Mouse (Mus musculus) inflammation-experienced regulatory T-cells, adult 6 months (primary cell): Measurements from ENCODE around the gene Snx14. TPM values are rescaled to one million over a fixed set of nuclear protein-coding genes. Genes with fewer than 3 reads are reported as not detected.
A peak's percentile ranks its signal among the peaks of the same experiment; 100 is the strongest.

Experiments used
- ATAC-seq: one replicate; pipeline ENCODE4 v1.8.0; 2017
- polyA plus RNA-seq, 3 experiments: library from polyadenylated mRNA; unstranded; fragments of 100-300 nt; shearing (Covaris generic); gene quantifications; one replicate each; pipeline ENCODE4 v1.2.1; 2017

Gene Snx14
- polyA plus RNA-seq, 3 experiments from 2014 or later, result 39.9 to 44.0 (median 43.0) TPM

- ATAC-seq, result peak; percentile 96
Observed at GRCm38 (mm10) chr9:88380076-88380475, 58.7 kb downstream of the Snx14 start.

GRCm38 (mm10) chr9:88379057-88379456 is 59.7 kb downstream of the Snx14 start:
- ATAC-seq, result no peak

GRCm38 (mm10) chr9:88377483-88377882 is 61.3 kb downstream of the Snx14 start:
- ATAC-seq, result no peak

- no peak for ATAC-seq
Observed at GRCm38 (mm10) chr9:88373001-88373400, 65.8 kb downstream of the Snx14 start.

- ATAC-seq, result no peak
Observed at GRCm38 (mm10) chr9:88371201-88371600, 67.6 kb downstream of the Snx14 start.

GRCm38 (mm10) chr9:88369666-88370065 is 69.1 kb downstream of the Snx14 start:
- ATAC-seq, result no peak

- no peak for ATAC-seq
Observed at GRCm38 (mm10) chr9:88368476-88368875, 70.3 kb downstream of the Snx14 start.

GRCm38 (mm10) chr9:88367751-88368150 is 71.0 kb downstream of the Snx14 start:
- no peak for ATAC-seq

GRCm38 (mm10) chr9:88367322-88367721 is 71.4 kb downstream of the Snx14 start:
- ATAC-seq, result no peak

- ATAC-seq, result no peak
Observed at GRCm38 (mm10) chr9:88366819-88367218, 71.9 kb downstream of the Snx14 start.

- peak; percentile 25 for ATAC-seq
Observed at GRCm38 (mm10) chr9:88366308-88366707, 72.5 kb downstream of the Snx14 start.

- no peak for ATAC-seq
Observed at GRCm38 (mm10) chr9:88363102-88363501, 75.7 kb downstream of the Snx14 start.

- ATAC-seq, result peak; percentile 35
Observed at GRCm38 (mm10) chr9:88362055-88362850, 76.5 kb downstream of the Snx14 start.

- no peak for ATAC-seq
Observed at GRCm38 (mm10) chr9:88361211-88361909, 77.4 kb downstream of the Snx14 start.

GRCm38 (mm10) chr9:88359140-88359539 is 79.6 kb downstream of the Snx14 start:
- no peak for ATAC-seq

GRCm38 (mm10) chr9:88357173-88357572 is 81.6 kb downstream of the Snx14 start:
- ATAC-seq, result peak; percentile 60

GRCm38 (mm10) chr9:88353459-88353858 is 85.3 kb downstream of the Snx14 start:
- ATAC-seq, result no peak

- ATAC-seq, result no peak
Observed at GRCm38 (mm10) chr9:88352741-88353140, 86.0 kb downstream of the Snx14 start.

GRCm38 (mm10) chr9:88351163-88351562 is 87.6 kb downstream of the Snx14 start:
- no peak for ATAC-seq

- ATAC-seq, result no peak
Observed at GRCm38 (mm10) chr9:88350317-88350716, 88.4 kb downstream of the Snx14 start.

- no peak for ATAC-seq
Observed at GRCm38 (mm10) chr9:88348623-88349022, 90.1 kb downstream of the Snx14 start.

GRCm38 (mm10) chr9:88346857-88347256 is 91.9 kb downstream of the Snx14 start:
- peak; percentile 31 for ATAC-seq

- ATAC-seq, result no peak
Observed at GRCm38 (mm10) chr9:88344424-88344823, 94.3 kb downstream of the Snx14 start.

- no peak for ATAC-seq
Observed at GRCm38 (mm10) chr9:88342701-88343100, 96.1 kb downstream of the Snx14 start.
